Mouse (Mus musculus): ENCODE measurements around the gene Uevld. TPM values are rescaled to one million over a fixed set of nuclear protein-coding genes. Genes with fewer than 3 reads are reported as not detected.
A peak's percentile ranks its signal among the peaks of the same experiment; 100 is the strongest.

Uevld gene
- polyA plus RNA-seq, 1 experiment from 2014 or later: 11.1 TPM

GRCm38 (mm10) chr7:46962806-46963618 is 4.7 kb upstream of the Uevld start:
- Histone ChIP-seq H3K9ac (peak overlapping the region; percentile 26; the same call in 1 of the 2 replicates), H3K4me3 (no peak overlapping the region), H3K36me3 (no peaks in the 10 kb centered on the region), H3K4me2 (peak overlapping the region; percentile 35; the same call in 1 of the 2 replicates), H3K27ac (peak overlapping the region; percentile 76), H3K9me3 (no peaks in the 10 kb centered on the region), H3K27me3 (peaks cover 11% of the 10 kb centered on the region; the same call in 1 of the 2 replicates), H3K4me1 (peaks cover 15% of the 10 kb centered on the region)
- ATAC-seq (ENCODE audit: insufficient number of reproducible peaks, low FRiP score, low TSS enrichment, low read depth): peak; percentile 70; the same call in 1 of the 2 replicates
- under 1% methylated on average over 9 of the region's 9 CpGs for WGBS

GRCm38 (mm10) chr7:46962132-46962531 is 3.8 kb upstream of the Uevld start:
- Histone ChIP-seq H3K9ac (no peak overlapping the region), H3K4me2 (no peak overlapping the region), H3K27me3 (peaks cover 11% of the 10 kb centered on the region; the same call in 1 of the 2 replicates), H3K36me3 (no peaks in the 10 kb centered on the region), H3K4me3 (no peak overlapping the region), H3K27ac (peak overlapping the region; percentile 76), H3K4me1 (peaks cover 24% of the 10 kb centered on the region), H3K9me3 (no peaks in the 10 kb centered on the region)
- no peak for ATAC-seq (ENCODE audit: insufficient number of reproducible peaks, low FRiP score, low TSS enrichment, low read depth)

- 58% methylated on average over 3 of the region's 3 CpGs for WGBS
- ATAC-seq (ENCODE audit: insufficient number of reproducible peaks, low FRiP score, low TSS enrichment, low read depth): no peak
Observed at GRCm38 (mm10) chr7:46960991-46961390, 2.7 kb upstream of the Uevld start.

GRCm38 (mm10) chr7:46958853-46959252 is 526 bp upstream of the Uevld start:
- no peak overlapping the region for H3K27ac ChIP-seq
- peaks cover 11% of the 10 kb centered on the region; the same call in 1 of the 2 replicates for H3K27me3 ChIP-seq
- WGBS: 13% methylated on average over 9 of the region's 9 CpGs
- peak overlapping the region; percentile 81 for H3K4me2 ChIP-seq
- no peaks in the 10 kb centered on the region for H3K9me3 ChIP-seq
- peak overlapping the region; percentile 71; the same call in 1 of the 2 replicates for H3K9ac ChIP-seq
- ATAC-seq (ENCODE audit: insufficient number of reproducible peaks, low FRiP score, low TSS enrichment, low read depth): no peak
- peaks cover 14% of the 10 kb centered on the region for H3K36me3 ChIP-seq
- H3K4me3 ChIP-seq: peak overlapping the region; percentile 70
- H3K4me1 ChIP-seq: peaks cover 24% of the 10 kb centered on the region

More at GRCm38 (mm10) chr7:46960991-46961390, 2.7 kb upstream of the Uevld start:
- Histone ChIP-seq H3K27ac (no peak overlapping the region), H3K27me3 (peaks cover 11% of the 10 kb centered on the region; the same call in 1 of the 2 replicates), H3K4me3 (no peak overlapping the region), H3K4me1 (peaks cover 25% of the 10 kb centered on the region), H3K9me3 (no peaks in the 10 kb centered on the region), H3K9ac (no peak overlapping the region), H3K4me2 (no peak overlapping the region), H3K36me3 (no peaks in the 10 kb centered on the region)

GRCm38 (mm10) chr7:46935847-46936246 is 22.5 kb downstream of the Uevld start:
- Histone ChIP-seq H3K4me2 (no peak overlapping the region), H3K36me3 (peaks cover 64% of the 10 kb centered on the region), H3K27me3 (no peaks in the 10 kb centered on the region), H3K4me3 (no peak overlapping the region), H3K9ac (no peak overlapping the region), H3K4me1 (no peaks in the 10 kb centered on the region), H3K27ac (no peak overlapping the region), H3K9me3 (no peaks in the 10 kb centered on the region)
- 55% methylated on average over 4 of the region's 4 CpGs for WGBS
- ATAC-seq (ENCODE audit: insufficient number of reproducible peaks, low FRiP score, low TSS enrichment, low read depth): no peak

- H3K4me1 ChIP-seq: no peaks in the 10 kb centered on the region
- peaks cover 63% of the 10 kb centered on the region for H3K36me3 ChIP-seq
- WGBS: 79% methylated on average over 8 of the region's 8 CpGs
- H3K9me3 ChIP-seq: no peaks in the 10 kb centered on the region
- H3K4me2 ChIP-seq: no peak overlapping the region
- no peak for ATAC-seq (ENCODE audit: insufficient number of reproducible peaks, low FRiP score, low TSS enrichment, low read depth)
- no peak overlapping the region for H3K4me3 ChIP-seq
- H3K27me3 ChIP-seq: no peaks in the 10 kb centered on the region
- H3K27ac ChIP-seq: no peak overlapping the region
- H3K9ac ChIP-seq: no peak overlapping the region
Observed at GRCm38 (mm10) chr7:46934788-46935187, 23.5 kb downstream of the Uevld start.

- Histone ChIP-seq H3K4me3 (no peak overlapping the region), H3K4me1 (no peaks in the 10 kb centered on the region), H3K36me3 (peaks cover 56% of the 10 kb centered on the region), H3K9me3 (no peaks in the 10 kb centered on the region), H3K4me2 (no peak overlapping the region), H3K27me3 (no peaks in the 10 kb centered on the region), H3K9ac (no peak overlapping the region), H3K27ac (no peak overlapping the region)
- ATAC-seq (ENCODE audit: insufficient number of reproducible peaks, low FRiP score, low TSS enrichment, low read depth): no peak
- 93% methylated on average over 3 of the region's 3 CpGs for WGBS
Observed at GRCm38 (mm10) chr7:46931370-46931769, 27.0 kb downstream of the Uevld start.

- Histone ChIP-seq H3K4me2 (no peak overlapping the region), H3K9me3 (no peaks in the 10 kb centered on the region), H3K27ac (no peak overlapping the region), H3K36me3 (peaks cover 42% of the 10 kb centered on the region), H3K4me3 (no peak overlapping the region), H3K9ac (no peak overlapping the region), H3K27me3 (no peaks in the 10 kb centered on the region), H3K4me1 (no peaks in the 10 kb centered on the region)
- no peak for ATAC-seq (ENCODE audit: insufficient number of reproducible peaks, low FRiP score, low TSS enrichment, low read depth)
- WGBS: 90% methylated on average over 5 of the region's 5 CpGs
Observed at GRCm38 (mm10) chr7:46928291-46928690, 30.0 kb downstream of the Uevld start.

- no peak for ATAC-seq (ENCODE audit: insufficient number of reproducible peaks, low FRiP score, low TSS enrichment, low read depth)
Observed at GRCm38 (mm10) chr7:46922075-46922474, 36.3 kb downstream of the Uevld start.

GRCm38 (mm10) chr7:46919551-46920176 is 38.7 kb downstream of the Uevld start, which contains the start of gene Tsg101:
Gene Tsg101, minus strand, starts transcription at chr7:46919969.
- ATAC-seq (ENCODE audit: insufficient number of reproducible peaks, low FRiP score, low TSS enrichment, low read depth): peak; percentile 87
- Histone ChIP-seq H3K9ac (peak within 1 kb of the TSS; percentile 92), H3K36me3 (peaks cover 8% of the 10 kb centered on the region; the same call in 1 of the 2 replicates), H3K27me3 (no peaks in the 10 kb centered on the region), H3K27ac (peak within 1 kb of the TSS; percentile 98), H3K9me3 (no peaks in the 10 kb centered on the region), H3K4me3 (peak within 1 kb of the TSS; percentile 79), H3K4me1 (peaks cover 21% of the 10 kb centered on the region), H3K4me2 (peak within 1 kb of the TSS; percentile 60)
- WGBS: under 1% methylated on average over 75 of the region's 75 CpGs

More at GRCm38 (mm10) chr7:46922075-46922474, 36.3 kb downstream of the Uevld start:
- no peaks in the 10 kb centered on the region for H3K9me3 ChIP-seq
- H3K4me2 ChIP-seq: no peak overlapping the region
- no peaks in the 10 kb centered on the region for H3K27me3 ChIP-seq
- WGBS: 73% methylated on average over 4 of the region's 4 CpGs
- H3K4me3 ChIP-seq: no peak overlapping the region
- H3K9ac ChIP-seq: no peak overlapping the region
- H3K27ac ChIP-seq: no peak overlapping the region
- peaks cover 7% of the 10 kb centered on the region; the same call in 1 of the 2 replicates for H3K36me3 ChIP-seq
- peaks cover 16% of the 10 kb centered on the region for H3K4me1 ChIP-seq

- H3K9ac ChIP-seq: peak overlapping the region; percentile 92
- peaks cover 21% of the 10 kb centered on the region for H3K4me1 ChIP-seq
- 19% methylated on average over 13 of the region's 13 CpGs for WGBS
- peak overlapping the region; percentile 79 for H3K4me3 ChIP-seq
- H3K4me2 ChIP-seq: peak overlapping the region; percentile 60
- H3K36me3 ChIP-seq: peaks cover 8% of the 10 kb centered on the region; the same call in 1 of the 2 replicates
- H3K27ac ChIP-seq: peak overlapping the region; percentile 98
- H3K9me3 ChIP-seq: no peaks in the 10 kb centered on the region
- ATAC-seq (ENCODE audit: insufficient number of reproducible peaks, low FRiP score, low TSS enrichment, low read depth): no peak
- H3K27me3 ChIP-seq: no peaks in the 10 kb centered on the region
Observed at GRCm38 (mm10) chr7:46918678-46919371, 39.5 kb downstream of the Uevld start.
